Mouse (Mus musculus) bone marrow, adult 2 months (tissue): Measurements from ENCODE around the gene Stk32c.

Source experiments
- CTCF ChIP-seq: fragments of 200-500 bp; IDR thresholded peaks from 2 replicates; pipeline ENCODE4 v1.5.1; 2011; ENCODE audit warnings: low read length, control low read depth; ENCODE audit not compliant: control insufficient read depth, insufficient read depth
- POLR2A ChIP-seq: fragments of 200-500 bp; IDR thresholded peaks from 2 replicates; pipeline ENCODE4 v1.6.1; 2011; ENCODE audit warnings: low read depth, mild to moderate bottlenecking, control low read depth, low read length, borderline replicate concordance; ENCODE audit not compliant: control insufficient read depth

GRCm38 (mm10) chr7:139247881-139248614 is 34.9 kb upstream of the Stk32c start, which contains the start of gene Pwwp2b:
- TF ChIP-seq CTCF, result no peak
- peak; percentile 39; the same call in 1 of the 2 replicates for TF ChIP-seq POLR2A
